Mouse (Mus musculus): ENCODE data around the gene Tiparp.

DNA sequence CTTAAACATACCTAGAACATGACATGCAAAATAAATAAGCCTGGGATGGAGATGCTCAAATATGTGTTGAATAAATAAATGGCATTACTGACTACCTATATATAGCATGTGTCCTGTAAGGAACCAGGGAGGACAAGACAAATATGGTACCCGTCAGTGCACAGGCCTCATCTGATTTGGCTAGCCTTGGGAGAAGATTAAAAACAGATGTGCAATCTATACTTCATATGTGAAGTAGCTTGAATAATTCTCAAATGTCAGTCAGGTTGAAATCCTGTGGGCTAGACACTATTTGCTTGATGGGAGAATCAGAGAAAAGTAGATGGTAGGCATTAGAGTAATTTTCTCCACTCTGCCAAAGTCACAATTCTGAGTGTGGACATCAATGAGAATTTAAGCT, 6.8 kb upstream of the Tiparp start:
- TF ChIP-seq CTCF (IDR thresholded peaks at IDR 0.05; ENCODE audit: low read depth) (no peak), EP300 (IDR thresholded peaks at IDR 0.05; ENCODE audit: low read depth) (no peak)
